10 mouse cellular contexts compared by ENCODE assay signal in genomic region chr4:57569711-57570110, GRCm38 (mm10). TPM values are rescaled to one million over a fixed set of nuclear protein-coding genes. Genes with fewer than 3 reads are reported as not detected.
DNase-seq lines count a peak whose midpoint lies in the region; ATAC-seq lines count a peak whose summit lies in the region.
"Had no signal": no experiment of that assay in that cellular context is flagged by ENCODE, and none has a peak within 500 bp of the region (broad histone marks: within the 10 kb centered on the region; RNA-seq: fewer than 3 reads in every experiment).

No protein-coding gene starts in this region.

- ATAC-seq in hindbrain, embryonic 13.5 days (ENCODE audit: low FRiP score), result no peak
- no peak for ATAC-seq in inflammation-experienced regulatory T-cells, adult 6 months

- 0 out of 2 replicates have a peak overlapping the region, but pooled peaks have one; percentile 91 for H3K4me2 ChIP-seq in hindbrain, embryonic 13.5 days
- H3K4me2 ChIP-seq: midbrain, embryonic 11.5 days had no signal

- intact Hi-C loops in gastrocnemius, postnatal 36 days (cut with DNase I), result no loop called here

- WGBS in hindbrain, embryonic 13.5 days, result 59% methylated on average over 6 of the region's 6 CpGs

- peak; percentile 14 for DNase-seq in gastrocnemius, postnatal 10 days
- DNase-seq in gastrocnemius, postnatal 36 days, result no peak
- peak; percentile 29 for DNase-seq in lung, postnatal 25 days (ENCODE audit: low spot score)
- no peak for DNase-seq in testis, postnatal 14 days (ENCODE audit: low spot score)
- no peak for DNase-seq in kidney, postnatal 10 days

- peak overlapping the region; percentile 61 for H3K4me3 ChIP-seq in brown adipose tissue, adult 24 weeks (ENCODE audit: insufficient read depth, low read depth, low read length)
- no peak overlapping the region for H3K4me3 ChIP-seq in hindbrain, embryonic 13.5 days

- no peaks in the 10 kb centered on the region for H3K36me3 ChIP-seq in hindbrain, embryonic 13.5 days

- H3K27ac ChIP-seq in brown adipose tissue, adult 24 weeks (replicated peaks; ENCODE audit: low read depth, low read length), result peak overlapping the region; percentile 96
- H3K27ac ChIP-seq in hindbrain, embryonic 13.5 days, result no peak overlapping the region

- peaks cover 20% of the 10 kb centered on the region for H3K27me3 ChIP-seq in hindbrain, embryonic 13.5 days

- no peaks in the 10 kb centered on the region for H3K9me3 ChIP-seq in hindbrain, embryonic 13.5 days

- peaks cover 20% of the 10 kb centered on the region for H3K4me1 ChIP-seq in brown adipose tissue, adult 24 weeks (ENCODE audit: control insufficient read depth, insufficient read depth, insufficient read length, low read length)
- H3K4me1 ChIP-seq in hindbrain, embryonic 13.5 days (replicated peaks), result peaks cover 31% of the 10 kb centered on the region

- no peak overlapping the region for H3K9ac ChIP-seq in hindbrain, embryonic 13.5 days

RNA-seq across cellular contexts. Expression of gene Pakap, which starts 1.7 kb away (rescaled TPM):
- total RNA-seq in gastrocnemius, postnatal 10 days (2021), result 10 to 100 TPM; 15.2 to 16.5 TPM
- 1 to 10 TPM; 3.9 to 6.6 TPM for total RNA-seq in gastrocnemius, postnatal 36 days (2021)
- polyA plus RNA-seq in brown adipose tissue, adult 24 weeks (2012; ENCODE audit: insufficient read depth, insufficient read length, missing spikeins), result 11.4 and 30.1 TPM in 2 replicates
- 10.3 and 11.5 TPM in 2 replicates for polyA plus RNA-seq in hindbrain, embryonic 13.5 days (2015; fragmentation: Nextera tagmentation; extraction: Ambion mirVana)
- polyA plus RNA-seq in inflammation-experienced regulatory T-cells, adult 6 months (2017; shearing (Covaris generic)), result 1 to 10 TPM in 2 of 3 experiments, under 1 TPM in 1; 0.50 to 2.1 (median 1.1) TPM
- total RNA-seq: common myeloid progenitor, adult 5-6 weeks had no signal

Comparison
In these comparisons a context has a peak if more than half of its experiments do, and no peak if none do; other contexts are left out.
1. DNase-seq: peak in gastrocnemius, postnatal 10 days (single experiment) and lung, postnatal 25 days (single experiment); none in gastrocnemius, postnatal 36 days (0 of 2), testis, postnatal 14 days (single experiment) and kidney, postnatal 10 days (single experiment).